Mouse (Mus musculus): Measurements from ENCODE around the gene Kcne1. TPM values are rescaled to one million over a fixed set of nuclear protein-coding genes. Genes with fewer than 3 reads are reported as not detected.

The Kcne1 gene
- total and polyA plus RNA-seq, 3 experiments: not detected

GRCm38 (mm10) chr16:92365477-92365876, 6.2 kb upstream of the Kcne1 start:
- Histone ChIP-seq H3K4me1 (ENCODE audit: control insufficient read depth in 1 of 2, insufficient read depth in 2 of 2, low read length in 2 of 2) (peaks cover 0 to 3% of the 10 kb centered on the region in 2 experiments; a peak in 1 of 4 replicates), H3K36me3 (ENCODE audit: control insufficient read depth in 1 of 2, insufficient read depth in 2 of 2, low read length in 2 of 2) (no peaks in the 10 kb centered on the region; a peak in 1 of 4 replicates), H3K9me3 (replicated peaks; ENCODE audit: insufficient read depth, low read length) (no peaks in the 10 kb centered on the region), H3K27ac (ENCODE audit: control insufficient read depth, low read depth, low read length) (no peak overlapping the region), H3K9ac (ENCODE audit: control insufficient read depth, low read depth, low read length, poor library complexity, severe bottlenecking) (no peak overlapping the region), H3K4me3 (ENCODE audit: control insufficient read depth in 1 of 2, insufficient read depth in 1 of 2, low read depth in 2 of 2, low read length in 2 of 2) (no peak overlapping the region), H3K79me2 (ENCODE audit: control insufficient read depth, insufficient read depth, low read length, poor library complexity) (no peaks in the 10 kb centered on the region), H3K27me3 (ENCODE audit: control insufficient read depth in 1 of 2, insufficient read depth in 2 of 2, low read length in 2 of 2) (peaks cover 12% of the 10 kb centered on the region in 2 experiments)
- no peak for DNase-seq (ENCODE audit: low read depth, low spot score)
- TF ChIP-seq SIN3A (IDR thresholded peaks at IDR 0.05; ENCODE audit: low read length): no peak

GRCm38 (mm10) chr16:92360711-92361110, 1.4 kb upstream of the Kcne1 start:
- no peak overlapping the region for H3K9ac ChIP-seq (ENCODE audit: control insufficient read depth, low read depth, low read length, poor library complexity, severe bottlenecking)
- no peak overlapping the region for H3K4me3 ChIP-seq (ENCODE audit: control insufficient read depth in 1 of 2, insufficient read depth in 1 of 2, low read depth in 2 of 2, low read length in 2 of 2)
- TF ChIP-seq MAX (IDR thresholded peaks at IDR 0.05; ENCODE audit: low read length): no peak
- TF ChIP-seq MYC (IDR thresholded peaks at IDR 0.05; ENCODE audit: low read depth, low read length): no peak
- TF ChIP-seq CHD2 (IDR thresholded peaks at IDR 0.05; ENCODE audit: low read length): no peak
- no peak for TF ChIP-seq TAL1 (IDR thresholded peaks at IDR 0.05; ENCODE audit: low read length)
- TF ChIP-seq SIN3A (IDR thresholded peaks at IDR 0.05; ENCODE audit: low read length): no peak
- no peak for TF ChIP-seq TCF12 (IDR thresholded peaks at IDR 0.05; ENCODE audit: low read depth, low read length)
- no peak for TF ChIP-seq UBTF (IDR thresholded peaks at IDR 0.05; ENCODE audit: borderline replicate concordance, insufficient read depth, low read depth, low read length)
- no peak for TF ChIP-seq POLR2AphosphoS5 (IDR thresholded peaks at IDR 0.05; ENCODE audit: borderline replicate concordance, low read depth, low read length)
- no peak overlapping the region for H3K27ac ChIP-seq (ENCODE audit: control insufficient read depth, low read depth, low read length)
- H3K9me3 ChIP-seq (replicated peaks; ENCODE audit: insufficient read depth, low read length): no peaks in the 10 kb centered on the region
- no peaks in the 10 kb centered on the region for H3K79me2 ChIP-seq (ENCODE audit: control insufficient read depth, insufficient read depth, low read length, poor library complexity)
- no peak for DNase-seq (ENCODE audit: low read depth, low spot score)
- H3K27me3 ChIP-seq (ENCODE audit: control insufficient read depth in 1 of 2, insufficient read depth in 2 of 2, low read length in 2 of 2): peaks cover 12 to 13% of the 10 kb centered on the region in 2 experiments
- peaks cover 0 to 6% of the 10 kb centered on the region in 2 experiments; a peak in 2 of 4 replicates for H3K4me1 ChIP-seq (ENCODE audit: control insufficient read depth in 1 of 2, insufficient read depth in 2 of 2, low read length in 2 of 2)
- H3K36me3 ChIP-seq (ENCODE audit: control insufficient read depth in 1 of 2, insufficient read depth in 2 of 2, low read length in 2 of 2): peaks cover 0 to under 1% of the 10 kb centered on the region in 2 experiments; a peak in 1 of 4 replicates

GRCm38 (mm10) chr16:92358734-92359133, 534 bp downstream of the Kcne1 start:
- Histone ChIP-seq H3K27me3 (ENCODE audit: control insufficient read depth in 1 of 2, insufficient read depth in 2 of 2, low read length in 2 of 2) (peaks cover 2 to 8% of the 10 kb centered on the region in 2 experiments), H3K27ac (ENCODE audit: control insufficient read depth, low read depth, low read length) (no peak overlapping the region), H3K79me2 (ENCODE audit: control insufficient read depth, insufficient read depth, low read length, poor library complexity) (no peaks in the 10 kb centered on the region), H3K9ac (ENCODE audit: control insufficient read depth, low read depth, low read length, poor library complexity, severe bottlenecking) (no peak overlapping the region), H3K36me3 (ENCODE audit: control insufficient read depth in 1 of 2, insufficient read depth in 2 of 2, low read length in 2 of 2) (peaks cover 0 to 6% of the 10 kb centered on the region in 2 experiments; a peak in 2 of 4 replicates), H3K9me3 (replicated peaks; ENCODE audit: insufficient read depth, low read length) (no peaks in the 10 kb centered on the region), H3K4me3 (ENCODE audit: control insufficient read depth in 1 of 2, insufficient read depth in 1 of 2, low read depth in 2 of 2, low read length in 2 of 2) (no peak overlapping the region), H3K4me1 (ENCODE audit: control insufficient read depth in 1 of 2, insufficient read depth in 2 of 2, low read length in 2 of 2) (peaks cover 0 to 12% of the 10 kb centered on the region in 2 experiments; a peak in 2 of 4 replicates)
- DNase-seq (ENCODE audit: low read depth, low spot score): no peak
- TF ChIP-seq ZNF384 (IDR thresholded peaks at IDR 0.05; ENCODE audit: low read depth, low read length) (no peak), TBP (IDR thresholded peaks at IDR 0.05; ENCODE audit: low read depth, low read length) (no peak), SMC3 (IDR thresholded peaks at IDR 0.05; ENCODE audit: low read depth, low read length) (no peak), CHD2 (IDR thresholded peaks at IDR 0.05; ENCODE audit: low read length) (no peak), TCF12 (IDR thresholded peaks at IDR 0.05; ENCODE audit: low read depth, low read length) (no peak), POLR2A (IDR thresholded peaks at IDR 0.05; ENCODE audit: control insufficient read depth in 1 of 2, insufficient read depth in 1 of 2, low read depth in 1 of 2, low read length in 2 of 2, poor library complexity in 1 of 2) (no peak), HCFC1 (IDR thresholded peaks at IDR 0.05; ENCODE audit: low read depth, low read length) (no peak), SIN3A (IDR thresholded peaks at IDR 0.05; ENCODE audit: low read length) (no peak), UBTF (IDR thresholded peaks at IDR 0.05; ENCODE audit: borderline replicate concordance, insufficient read depth, low read depth, low read length) (no peak), USF1 (IDR thresholded peaks at IDR 0.05; ENCODE audit: low read depth, low read length) (no peak), GATA1 (IDR thresholded peaks at IDR 0.05; ENCODE audit: low read depth, low read length) (no peak), KAT2A (conservative IDR thresholded peaks at IDR 0.05; ENCODE audit: low read depth, low read length) (no peak), POLR2AphosphoS2 (IDR thresholded peaks at IDR 0.05; ENCODE audit: low read length) (no peak), E2F4 (IDR thresholded peaks at IDR 0.05; ENCODE audit: borderline replicate concordance, low read depth, low read length) (no peak), ZKSCAN1 (IDR thresholded peaks at IDR 0.05; ENCODE audit: low read depth, low read length) (no peak), ELF1 (IDR thresholded peaks at IDR 0.05; ENCODE audit: low read depth, low read length) (no peak), MYB (IDR thresholded peaks at IDR 0.05; ENCODE audit: low read depth, low read length) (no peak), MAX (IDR thresholded peaks at IDR 0.05; ENCODE audit: low read length) (no peak), POLR2AphosphoS5 (IDR thresholded peaks at IDR 0.05; ENCODE audit: borderline replicate concordance, low read depth, low read length) (no peak)
